Mouse (Mus musculus) intestine, postnatal 0 days (tissue): ENCODE data around the gene Abhd16a. TPM values are rescaled to one million over a fixed set of nuclear protein-coding genes. Genes with fewer than 3 reads are reported as not detected.
A peak's percentile ranks its signal among the peaks of the same experiment; 100 is the strongest.

ENCODE experiments used
- ATAC-seq: fragments of 200-750 bp; cut with Nextera tagmentation; 2 replicates; pipeline ENCODE4 v1.8.0; 2017; ENCODE audit warnings: mild to moderate bottlenecking, moderate TSS enrichment, moderate library complexity
- H3K27ac ChIP-seq: fragments of 300-500 bp; sonication (generic); 2 replicates; pipeline ENCODE4 v1.5.1; 2014; ENCODE audit warnings: mild to moderate bottlenecking, low read depth, low read length, moderate library complexity
- H3K27me3 ChIP-seq: fragments of 300-500 bp; sonication (generic); replicated peaks from 2 replicates; pipeline ENCODE4 v1.6.1; 2014; ENCODE audit warnings: low read length, mixed read lengths; ENCODE audit not compliant: control insufficient read depth, insufficient read depth
- H3K36me3 ChIP-seq: fragments of 300-500 bp; sonication (generic); 2 replicates; pipeline ENCODE4 v1.6.1; 2014; ENCODE audit warnings: mild to moderate bottlenecking, moderate library complexity; ENCODE audit not compliant: control insufficient read depth, insufficient read depth
- H3K4me1 ChIP-seq: fragments of 300-500 bp; sonication (generic); replicated peaks from 2 replicates; pipeline ENCODE4 v1.6.1; 2014; ENCODE audit warnings: antibody characterized with exemption, low read length, mixed read lengths; ENCODE audit not compliant: control insufficient read depth, insufficient read depth
- H3K4me2 ChIP-seq: fragments of 300-500 bp; sonication (generic); replicated peaks from 2 replicates; pipeline ENCODE4 v1.6.1; 2014; ENCODE audit warnings: low read depth, mild to moderate bottlenecking, moderate library complexity
- H3K4me3 ChIP-seq: fragments of 300-500 bp; sonication (generic); 2 replicates; pipeline ENCODE4 v1.5.1; 2014; ENCODE audit warnings: low read depth, low read length
- H3K9ac ChIP-seq: fragments of 300-500 bp; sonication (generic); 2 replicates; pipeline ENCODE4 v1.6.1; 2014; ENCODE audit warnings: mild to moderate bottlenecking, low read depth, low read length
- H3K9me3 ChIP-seq: fragments of 300-500 bp; sonication (generic); 2 replicates; pipeline ENCODE4 v1.6.1; 2016; ENCODE audit warnings: mixed run types; ENCODE audit not compliant: control insufficient read depth
- CTCF ChIP-seq: sonication (generic); IDR thresholded peaks from 2 replicates; pipeline ENCODE4 v1.5.1; 2016; ENCODE audit warnings: low read depth, mild to moderate bottlenecking, control low read depth, antibody characterized with exemption, moderate library complexity
- WGBS: fragments of 180-500 bp; shearing (Covaris S2); extraction: QIAGEN DNeasy Blood & Tissue Kit; methylation state at CpG from one replicate; pipeline ENCODE4 v1.1.7; 2014; 5-methylcytosine and 5-hydroxymethylcytosine counted together
- polyA plus RNA-seq: library from polyadenylated mRNA; unstranded; fragments of >200 nt; fragmentation: Nextera tagmentation; extraction: Ambion mirVana; gene quantifications from 2 replicates; pipeline ENCODE4 v1.2.1, GENCODE M21; 2015

The Abhd16a gene
- polyA plus RNA-seq, 1 experiment from 2014 or later: 103 TPM

DNA sequence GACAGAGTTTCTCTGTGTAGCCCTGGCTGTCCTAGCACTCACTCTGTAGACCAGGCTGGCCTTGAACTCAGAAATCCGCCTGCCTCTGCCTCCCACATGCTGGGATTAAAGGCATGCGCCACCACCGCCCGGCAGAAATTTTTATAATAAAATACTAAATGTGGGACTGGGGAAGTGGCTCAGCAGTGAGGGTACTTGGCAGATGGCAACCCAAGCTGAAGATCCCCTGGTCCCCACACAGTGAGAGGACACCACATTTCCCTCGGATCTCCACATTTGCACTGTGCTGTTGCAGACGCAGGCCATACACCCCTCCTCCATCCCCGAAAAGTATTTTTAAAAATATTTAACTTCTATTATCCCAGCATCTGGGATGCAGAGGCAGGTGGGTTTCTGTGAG is 44.5 kb downstream of the Abhd16a start:
- no peak for ATAC-seq
- H3K27ac ChIP-seq: no peak overlapping the region
- no peak overlapping the region for H3K4me3 ChIP-seq
- no peak for TF ChIP-seq CTCF
- 0 out of 2 replicates have a peak, but pooled peaks cover 5% of the 10 kb centered on the region for H3K4me1 ChIP-seq
- 96% methylated on average over 7 of the region's 7 CpGs for WGBS
- H3K27me3 ChIP-seq: no peaks in the 10 kb centered on the region
- no peak overlapping the region for H3K4me2 ChIP-seq
- peaks cover 12% of the 10 kb centered on the region for H3K36me3 ChIP-seq
- H3K9me3 ChIP-seq: no peaks in the 10 kb centered on the region
- H3K9ac ChIP-seq: no peak overlapping the region

DNA sequence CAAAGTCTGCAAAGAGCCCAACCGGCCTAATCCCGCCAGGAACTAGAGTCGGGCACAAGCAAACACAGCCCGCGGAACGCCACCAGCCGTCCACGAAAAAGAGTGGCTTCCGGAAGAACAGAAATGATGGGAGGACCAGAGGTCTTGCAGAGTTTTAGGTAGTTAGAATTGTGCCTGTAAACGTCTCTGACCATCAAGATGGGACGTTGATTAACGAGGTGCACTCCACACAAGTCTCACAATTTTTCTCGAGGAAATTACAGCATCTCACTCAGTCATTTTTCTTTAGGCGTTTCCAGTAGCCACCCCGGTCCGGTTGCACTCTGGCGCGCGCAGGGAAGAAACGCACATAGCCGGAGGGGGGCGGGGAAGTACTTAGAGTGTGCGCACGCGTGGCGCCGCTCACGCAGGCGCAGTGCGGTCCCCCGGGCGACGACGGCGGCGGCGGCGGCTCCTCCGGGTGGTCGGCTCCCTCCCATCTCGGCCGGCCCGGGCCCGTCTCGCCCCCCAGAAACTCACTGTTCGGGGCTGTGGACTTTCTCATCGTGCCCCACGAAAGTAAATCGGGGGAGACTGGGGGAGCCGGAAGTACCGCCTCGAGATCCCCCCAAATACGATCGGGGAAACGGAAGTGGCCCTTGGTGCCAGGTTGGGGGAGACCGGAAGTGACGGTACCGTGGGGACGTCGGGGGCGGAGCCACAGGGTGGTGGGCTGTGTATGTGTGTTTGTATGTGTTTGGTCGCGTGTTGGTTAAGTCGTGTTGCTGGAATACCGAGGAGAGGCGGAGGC is 45.9 kb downstream of the Abhd16a start, which contains the start of gene Bag6:
TSS of gene Bag6 (plus strand) at position 378 of the 790 bp plus-strand sequence.
- peak within 1 kb of the TSS; percentile 73 for H3K4me3 ChIP-seq
- H3K9me3 ChIP-seq: no peaks in the 10 kb centered on the region
- peak within 1 kb of the TSS; percentile 68 for H3K4me2 ChIP-seq
- peak within 1 kb of the TSS; percentile 84 for H3K27ac ChIP-seq
- peak within 1 kb of the TSS; percentile 75 for H3K9ac ChIP-seq
- TF ChIP-seq CTCF: 0 out of 2 replicates have a peak, but pooled peaks have one; percentile 20
- H3K36me3 ChIP-seq: peaks cover 21% of the 10 kb centered on the region
- 0 out of 2 replicates have a peak, but pooled peaks cover 5% of the 10 kb centered on the region for H3K4me1 ChIP-seq
- H3K27me3 ChIP-seq: no peaks in the 10 kb centered on the region
- WGBS: under 1% methylated on average over 66 of the region's 66 CpGs
- peak; percentile 91 for ATAC-seq

DNA sequence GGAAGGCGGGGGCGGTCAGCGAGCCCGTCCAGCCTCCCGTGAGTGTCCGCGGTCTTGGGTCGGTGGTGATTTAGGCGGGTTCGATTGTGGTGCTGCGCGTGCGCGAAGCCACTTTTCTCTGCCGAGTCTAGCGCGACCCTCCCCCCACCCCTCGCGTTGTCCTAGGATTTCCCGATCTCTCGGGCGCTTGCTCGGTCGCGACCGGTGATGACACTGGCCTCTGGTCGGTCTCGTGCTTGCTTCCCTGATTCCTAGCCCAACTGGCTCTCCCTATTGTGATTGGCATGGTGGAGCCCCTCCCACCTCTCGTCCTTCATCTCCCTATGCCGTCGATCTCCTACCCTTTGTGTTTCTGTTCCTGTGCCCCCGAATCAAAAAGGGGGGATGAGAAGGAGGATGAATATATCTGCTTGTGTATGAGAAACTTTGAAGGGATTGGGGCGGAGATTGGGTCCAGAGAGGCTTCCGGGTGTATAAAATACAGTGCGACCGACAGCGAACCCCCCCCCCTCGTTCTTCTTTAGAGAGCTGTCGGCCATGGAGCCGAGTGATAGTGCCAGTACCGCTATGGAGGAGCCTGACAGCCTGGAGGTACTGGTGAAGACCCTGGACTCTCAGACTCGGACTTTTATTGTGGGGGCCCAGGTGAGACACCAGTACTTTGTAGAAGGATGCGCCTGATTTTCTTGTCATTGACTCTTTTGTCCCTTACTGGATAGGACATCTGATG is 46.7 kb downstream of the Abhd16a start:
- peaks cover 25% of the 10 kb centered on the region for H3K36me3 ChIP-seq
- peak; percentile 59 for ATAC-seq
- H3K4me3 ChIP-seq: peak overlapping the region; percentile 73
- under 1% methylated on average over 43 of the region's 43 CpGs for WGBS
- no peaks in the 10 kb centered on the region for H3K9me3 ChIP-seq
- peak overlapping the region; percentile 84 for H3K27ac ChIP-seq
- H3K4me2 ChIP-seq: peak overlapping the region; percentile 68
- no peaks in the 10 kb centered on the region for H3K27me3 ChIP-seq
- H3K9ac ChIP-seq: peak overlapping the region; percentile 75
- no peak for TF ChIP-seq CTCF
- H3K4me1 ChIP-seq: 0 out of 2 replicates have a peak, but pooled peaks cover 5% of the 10 kb centered on the region

DNA sequence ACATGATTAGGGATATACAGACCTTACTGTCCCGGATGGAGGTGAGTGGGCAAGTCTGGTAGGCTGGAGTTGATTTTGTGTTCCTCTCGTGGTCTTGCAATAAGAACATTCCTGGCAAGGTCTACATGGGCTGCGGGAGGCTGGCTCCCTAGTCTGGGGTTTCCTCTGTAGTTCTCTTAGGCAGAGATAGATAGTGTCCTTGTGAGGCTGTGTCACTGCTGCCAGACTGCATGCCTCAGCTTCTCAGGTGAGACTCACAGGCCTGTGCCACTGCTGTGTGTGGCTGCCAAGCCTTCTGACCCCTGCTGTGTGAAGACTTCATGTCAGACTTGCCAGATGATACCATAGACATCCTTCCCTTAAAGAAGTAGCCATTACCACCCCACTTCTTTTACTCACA is 50.2 kb downstream of the Abhd16a start:
- no peak overlapping the region for H3K4me2 ChIP-seq
- H3K4me1 ChIP-seq: 0 out of 2 replicates have a peak, but pooled peaks cover 5% of the 10 kb centered on the region
- peaks cover 59% of the 10 kb centered on the region for H3K36me3 ChIP-seq
- no peak for ATAC-seq
- no peak overlapping the region for H3K27ac ChIP-seq
- H3K9me3 ChIP-seq: no peaks in the 10 kb centered on the region
- 92% methylated on average over 3 of the region's 3 CpGs for WGBS
- TF ChIP-seq CTCF: no peak
- H3K4me3 ChIP-seq: no peak overlapping the region
- no peaks in the 10 kb centered on the region for H3K27me3 ChIP-seq
- no peak overlapping the region for H3K9ac ChIP-seq

DNA sequence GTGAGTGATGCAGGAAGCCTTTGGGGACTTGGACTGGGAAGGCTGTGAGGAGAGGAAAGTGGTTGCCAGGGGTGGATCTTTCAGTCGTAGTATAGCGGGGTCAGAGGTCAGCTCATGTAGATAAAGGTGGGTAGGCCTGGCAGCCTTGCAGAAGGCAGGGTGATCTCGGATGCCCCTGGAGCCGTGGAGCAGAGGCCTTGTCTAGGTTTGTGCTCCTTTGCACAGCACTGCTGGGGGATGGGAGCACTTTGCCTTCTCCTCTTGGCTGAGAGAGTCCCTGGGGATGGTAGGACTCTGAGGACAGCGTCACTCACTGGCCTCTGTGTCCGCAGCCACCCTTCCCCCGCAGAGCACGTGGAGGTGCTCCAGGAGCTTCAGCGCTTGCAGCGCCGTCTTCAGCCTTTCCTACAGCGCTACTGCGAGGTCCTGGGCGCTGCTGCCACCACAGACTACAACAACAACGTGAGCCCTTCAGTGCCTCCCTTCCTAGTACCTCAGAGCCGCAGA is 51.5 kb downstream of the Abhd16a start:
- 0 out of 2 replicates have a peak, but pooled peaks cover 5% of the 10 kb centered on the region for H3K4me1 ChIP-seq
- peaks cover 72% of the 10 kb centered on the region for H3K36me3 ChIP-seq
- no peak overlapping the region; the same call in 1 of the 2 replicates for H3K27ac ChIP-seq
- no peak overlapping the region for H3K4me3 ChIP-seq
- no peak for ATAC-seq
- no peak overlapping the region for H3K9ac ChIP-seq
- no peak overlapping the region for H3K4me2 ChIP-seq
- WGBS: 69% methylated on average over 16 of the region's 16 CpGs
- H3K27me3 ChIP-seq: no peaks in the 10 kb centered on the region
- no peak for TF ChIP-seq CTCF
- H3K9me3 ChIP-seq: no peaks in the 10 kb centered on the region

DNA sequence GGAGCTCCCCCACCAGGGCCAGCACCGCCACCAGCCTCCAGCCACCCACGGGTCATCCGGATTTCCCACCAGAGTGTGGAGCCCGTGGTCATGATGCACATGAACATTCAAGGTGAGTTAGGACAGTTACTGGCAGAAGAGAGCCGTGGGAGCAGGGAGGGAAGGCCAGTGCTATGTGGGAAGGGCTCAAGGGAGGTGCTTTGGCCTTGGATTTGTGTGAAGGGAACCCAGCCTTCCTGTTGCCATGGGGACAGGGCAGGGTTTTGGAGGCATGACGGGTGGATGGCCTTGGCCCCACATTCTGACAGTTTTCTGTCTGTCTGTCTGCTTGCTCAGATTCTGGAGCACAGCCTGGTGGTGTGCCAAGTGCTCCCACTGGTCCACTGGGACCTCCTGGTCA is 52.9 kb downstream of the Abhd16a start:
- Histone ChIP-seq H3K9me3 (no peaks in the 10 kb centered on the region), H3K27me3 (no peaks in the 10 kb centered on the region), H3K4me2 (no peak overlapping the region), H3K9ac (no peak overlapping the region), H3K4me1 (0 out of 2 replicates have a peak, but pooled peaks cover 4% of the 10 kb centered on the region), H3K36me3 (peaks cover 86% of the 10 kb centered on the region), H3K4me3 (no peak overlapping the region), H3K27ac (no peak overlapping the region)
- no peak for ATAC-seq
- 88% methylated on average over 6 of the region's 6 CpGs for WGBS
- no peak for TF ChIP-seq CTCF
